Mouse (Mus musculus): ENCODE measurements around the gene Hist1h4h. TPM values are rescaled to one million over a fixed set of nuclear protein-coding genes. Genes with fewer than 3 reads are reported as not detected.

The Hist1h4h gene
- polyA plus RNA-seq, 1 experiment from 2014 or later: 4.0 TPM

GRCm38 (mm10) chr13:23505662-23506345 is 25.0 kb upstream of the Hist1h4h start:
- Histone ChIP-seq H3K9me3 (ENCODE audit: control insufficient read depth, low read length) (no peaks in the 10 kb centered on the region), H3K4me1 (ENCODE audit: control insufficient read depth, insufficient read depth, low read length) (peaks cover 4% of the 10 kb centered on the region; the same call in 1 of the 2 replicates), H3K36me3 (ENCODE audit: control insufficient read depth, insufficient read depth, low read length) (no peaks in the 10 kb centered on the region), H3K27ac (replicated peaks; ENCODE audit: low read depth, low read length) (no peak overlapping the region), H3K4me3 (ENCODE audit: low read depth, low read length) (peak overlapping the region; percentile 9), H3K9ac (ENCODE audit: low read length) (no peak overlapping the region), H3K4me2 (ENCODE audit: low read depth, severe bottlenecking) (peak overlapping the region; percentile 32), H3K27me3 (ENCODE audit: control insufficient read depth, insufficient read depth, low read length) (no peaks in the 10 kb centered on the region)
- ATAC-seq (ENCODE audit: insufficient number of reproducible peaks, low FRiP score, low TSS enrichment, low read depth) (no peak), DNase-seq (ENCODE audit: low spot score) (peak; percentile 63)
- WGBS: 3% methylated on average over 14 of the region's 14 CpGs

- H3K4me2 ChIP-seq (ENCODE audit: low read depth, severe bottlenecking): peak overlapping the region; percentile 32
- H3K4me3 ChIP-seq (ENCODE audit: low read depth, low read length): peak overlapping the region; percentile 9
- no peak overlapping the region for H3K9ac ChIP-seq (ENCODE audit: low read length)
- H3K4me1 ChIP-seq (ENCODE audit: control insufficient read depth, insufficient read depth, low read length): peaks cover 4% of the 10 kb centered on the region; the same call in 1 of the 2 replicates
- H3K27ac ChIP-seq (replicated peaks; ENCODE audit: low read depth, low read length): no peak overlapping the region
- no peaks in the 10 kb centered on the region for H3K9me3 ChIP-seq (ENCODE audit: control insufficient read depth, low read length)
- no peaks in the 10 kb centered on the region for H3K36me3 ChIP-seq (ENCODE audit: control insufficient read depth, insufficient read depth, low read length)
- DNase-seq (ENCODE audit: low spot score) (peak; percentile 87), ATAC-seq (ENCODE audit: insufficient number of reproducible peaks, low FRiP score, low TSS enrichment, low read depth) (no peak; the same call in 1 of the 2 replicates)
- no peaks in the 10 kb centered on the region for H3K27me3 ChIP-seq (ENCODE audit: control insufficient read depth, insufficient read depth, low read length)
- WGBS: 2% methylated on average over 13 of the region's 13 CpGs
These were observed 24.5 kb upstream of the Hist1h4h start for GRCm38 (mm10) chr13:23506351-23506750.

- Histone ChIP-seq H3K4me1 (ENCODE audit: control insufficient read depth, insufficient read depth, low read length) (peaks cover 4% of the 10 kb centered on the region; the same call in 1 of the 2 replicates), H3K4me2 (ENCODE audit: low read depth, severe bottlenecking) (peak overlapping the region; percentile 22), H3K9me3 (ENCODE audit: control insufficient read depth, low read length) (no peaks in the 10 kb centered on the region), H3K27ac (replicated peaks; ENCODE audit: low read depth, low read length) (no peak overlapping the region), H3K9ac (ENCODE audit: low read length) (no peak overlapping the region), H3K4me3 (ENCODE audit: low read depth, low read length) (no peak overlapping the region), H3K27me3 (ENCODE audit: control insufficient read depth, insufficient read depth, low read length) (no peaks in the 10 kb centered on the region), H3K36me3 (ENCODE audit: control insufficient read depth, insufficient read depth, low read length) (no peaks in the 10 kb centered on the region)
- ATAC-seq (ENCODE audit: insufficient number of reproducible peaks, low FRiP score, low TSS enrichment, low read depth): no peak
- peak; percentile 58 for DNase-seq (ENCODE audit: low spot score)
- WGBS: 10% methylated on average over 14 of the region's 14 CpGs
These were observed 23.9 kb upstream of the Hist1h4h start for GRCm38 (mm10) chr13:23506819-23507515.

GRCm38 (mm10) chr13:23510127-23510526 is 20.7 kb upstream of the Hist1h4h start:
- H3K4me2 ChIP-seq (ENCODE audit: low read depth, severe bottlenecking): no peak overlapping the region
- DNase-seq (ENCODE audit: low spot score) (no peak), ATAC-seq (ENCODE audit: insufficient number of reproducible peaks, low FRiP score, low TSS enrichment, low read depth) (no peak)
- no peak overlapping the region for H3K4me3 ChIP-seq (ENCODE audit: low read depth, low read length)
- peaks cover 2% of the 10 kb centered on the region; the same call in 1 of the 2 replicates for H3K4me1 ChIP-seq (ENCODE audit: control insufficient read depth, insufficient read depth, low read length)
- no peaks in the 10 kb centered on the region for H3K9me3 ChIP-seq (ENCODE audit: control insufficient read depth, low read length)
- no peak overlapping the region for H3K9ac ChIP-seq (ENCODE audit: low read length)
- no peak overlapping the region for H3K27ac ChIP-seq (replicated peaks; ENCODE audit: low read depth, low read length)
- no peaks in the 10 kb centered on the region for H3K27me3 ChIP-seq (ENCODE audit: control insufficient read depth, insufficient read depth, low read length)
- no peaks in the 10 kb centered on the region for H3K36me3 ChIP-seq (ENCODE audit: control insufficient read depth, insufficient read depth, low read length)
- WGBS: 31% methylated on average over 1 of the region's 1 CpGs

- no peak for DNase-seq (ENCODE audit: low spot score)
- no peak overlapping the region for H3K27ac ChIP-seq (replicated peaks; ENCODE audit: low read depth, low read length)
- H3K9me3 ChIP-seq (ENCODE audit: control insufficient read depth, low read length): no peaks in the 10 kb centered on the region
- no peak overlapping the region for H3K4me2 ChIP-seq (ENCODE audit: low read depth, severe bottlenecking)
- H3K27me3 ChIP-seq (ENCODE audit: control insufficient read depth, insufficient read depth, low read length): no peaks in the 10 kb centered on the region
- H3K4me3 ChIP-seq (ENCODE audit: low read depth, low read length): no peak overlapping the region
- H3K36me3 ChIP-seq (ENCODE audit: control insufficient read depth, insufficient read depth, low read length): no peaks in the 10 kb centered on the region
- no peaks in the 10 kb centered on the region for H3K4me1 ChIP-seq (ENCODE audit: control insufficient read depth, insufficient read depth, low read length)
- H3K9ac ChIP-seq (ENCODE audit: low read length): no peak overlapping the region
- no peak for ATAC-seq (ENCODE audit: insufficient number of reproducible peaks, low FRiP score, low TSS enrichment, low read depth)
- 89% methylated on average over 1 of the region's 1 CpGs for WGBS
These were observed 17.3 kb upstream of the Hist1h4h start for GRCm38 (mm10) chr13:23513517-23513916.

GRCm38 (mm10) chr13:23515281-23515680 is 15.6 kb upstream of the Hist1h4h start:
- Histone ChIP-seq H3K36me3 (ENCODE audit: control insufficient read depth, insufficient read depth, low read length) (no peaks in the 10 kb centered on the region), H3K9me3 (ENCODE audit: control insufficient read depth, low read length) (no peaks in the 10 kb centered on the region), H3K27me3 (ENCODE audit: control insufficient read depth, insufficient read depth, low read length) (no peaks in the 10 kb centered on the region), H3K27ac (replicated peaks; ENCODE audit: low read depth, low read length) (no peak overlapping the region), H3K4me1 (ENCODE audit: control insufficient read depth, insufficient read depth, low read length) (no peaks in the 10 kb centered on the region), H3K9ac (ENCODE audit: low read length) (no peak overlapping the region), H3K4me3 (ENCODE audit: low read depth, low read length) (no peak overlapping the region), H3K4me2 (ENCODE audit: low read depth, severe bottlenecking) (no peak overlapping the region)
- ATAC-seq (ENCODE audit: insufficient number of reproducible peaks, low FRiP score, low TSS enrichment, low read depth) (no peak), DNase-seq (ENCODE audit: low spot score) (no peak)
- 77% methylated on average over 5 of the region's 5 CpGs for WGBS

- Histone ChIP-seq H3K27me3 (ENCODE audit: control insufficient read depth, insufficient read depth, low read length) (no peaks in the 10 kb centered on the region), H3K36me3 (ENCODE audit: control insufficient read depth, insufficient read depth, low read length) (no peaks in the 10 kb centered on the region), H3K4me2 (ENCODE audit: low read depth, severe bottlenecking) (peak overlapping the region; percentile 45), H3K9ac (ENCODE audit: low read length) (no peak overlapping the region), H3K4me1 (ENCODE audit: control insufficient read depth, insufficient read depth, low read length) (no peaks in the 10 kb centered on the region), H3K9me3 (ENCODE audit: control insufficient read depth, low read length) (no peaks in the 10 kb centered on the region), H3K27ac (replicated peaks; ENCODE audit: low read depth, low read length) (no peak overlapping the region), H3K4me3 (ENCODE audit: low read depth, low read length) (peak overlapping the region; percentile 25; the same call in 1 of the 2 replicates)
- 55% methylated on average over 15 of the region's 15 CpGs for WGBS
- ATAC-seq (ENCODE audit: insufficient number of reproducible peaks, low FRiP score, low TSS enrichment, low read depth) (no peak), DNase-seq (ENCODE audit: low spot score) (peak; percentile 45)
These were observed 14.8 kb upstream of the Hist1h4h start for GRCm38 (mm10) chr13:23515826-23516620.

Data from limb, embryonic 11.5 days (tissue).